Mouse (Mus musculus) 3T3-L1 (cell line): ENCODE results near the gene Gm20388.

ENCODE experiments used
- DNase-seq: peaks from one replicate; pipeline ENCODE4 v3.0.0-alpha.2; 2015; ENCODE audit warnings: low read depth, low spot score

The Gm20388 gene

DNA sequence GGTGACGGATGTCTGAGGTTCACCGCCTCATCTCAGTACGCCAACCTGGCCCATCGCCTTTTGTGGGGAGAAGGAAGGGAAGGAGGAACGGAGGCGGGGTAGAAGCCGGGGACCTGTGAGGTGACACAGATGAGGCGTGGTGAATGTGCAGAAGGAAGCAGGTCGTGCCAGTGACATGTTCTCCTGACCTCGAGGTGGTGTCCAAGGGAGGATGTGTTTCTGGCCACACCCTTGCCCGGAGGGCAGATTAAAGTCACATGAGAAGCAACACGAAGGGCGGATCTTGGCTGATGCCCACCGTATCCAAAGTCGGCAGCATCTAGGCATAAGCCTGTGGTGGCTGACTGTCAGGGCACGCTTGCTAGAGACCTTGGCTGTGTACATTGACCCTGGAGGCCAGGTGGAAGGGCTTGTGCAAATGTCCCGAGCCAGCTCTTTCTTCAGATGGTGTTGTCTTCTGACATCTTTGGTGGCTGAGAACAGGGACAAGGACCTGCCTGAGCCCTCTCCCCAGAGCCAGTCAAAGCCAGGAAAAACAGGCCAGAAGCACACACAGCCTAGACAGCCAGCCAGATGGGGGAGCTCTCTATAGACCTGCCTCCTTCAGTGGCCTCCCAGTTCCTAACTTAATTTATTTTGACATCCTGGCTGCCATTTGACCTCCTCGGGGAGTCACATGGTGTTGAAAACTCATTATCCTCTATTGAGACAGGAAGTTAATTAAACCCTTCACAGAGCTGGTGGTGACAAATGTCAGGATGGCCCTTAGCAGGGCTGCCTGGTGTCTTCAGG is 2366.8 kb downstream of the Gm20388 start:
- DNase-seq, result no peak

GRCm38 (mm10) chr8:122280156-122280555 is 2369.5 kb downstream of the Gm20388 start:
- DNase-seq, result peak; percentile 43

DNA sequence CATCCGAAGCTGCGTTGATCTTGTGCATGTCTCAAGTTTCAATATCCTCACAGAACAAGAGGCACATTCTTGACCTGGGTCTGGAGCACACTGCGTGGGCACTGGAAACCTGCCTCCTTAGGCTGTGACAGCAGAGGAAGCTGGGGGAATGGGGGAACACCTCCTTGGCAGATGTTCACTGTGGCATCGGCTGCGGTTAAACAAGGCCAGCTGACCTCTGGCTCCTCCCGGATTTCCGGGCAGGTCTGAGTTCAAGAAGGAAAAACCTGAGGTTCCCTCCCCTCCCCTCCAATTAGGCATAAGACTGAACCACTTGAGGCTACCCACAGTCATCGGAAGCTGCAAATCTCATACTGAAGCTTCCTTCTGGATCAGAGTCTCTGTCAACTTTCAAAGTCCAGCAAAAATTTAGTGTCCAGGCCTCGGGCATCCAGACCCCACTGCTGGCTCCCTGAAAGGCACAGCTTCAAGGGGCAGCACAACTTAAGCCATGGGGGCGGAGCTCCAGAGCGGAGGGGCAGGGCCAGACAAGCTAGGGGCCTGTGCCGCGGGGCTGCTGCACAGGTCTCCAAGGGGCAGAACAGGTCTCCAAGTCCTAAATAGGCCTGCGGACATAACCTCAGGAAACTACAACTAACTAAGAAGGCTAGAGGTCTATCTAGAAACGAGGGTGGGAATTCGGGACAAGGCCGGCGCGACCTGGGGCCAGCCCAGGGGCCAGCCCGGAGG is 2370.1 kb downstream of the Gm20388 start:
- DNase-seq, result peak; percentile 74

- peak; percentile 98 for DNase-seq
Measured at GRCm38 (mm10) chr8:122281317-122282034, 2370.8 kb downstream of the Gm20388 start.

DNA sequence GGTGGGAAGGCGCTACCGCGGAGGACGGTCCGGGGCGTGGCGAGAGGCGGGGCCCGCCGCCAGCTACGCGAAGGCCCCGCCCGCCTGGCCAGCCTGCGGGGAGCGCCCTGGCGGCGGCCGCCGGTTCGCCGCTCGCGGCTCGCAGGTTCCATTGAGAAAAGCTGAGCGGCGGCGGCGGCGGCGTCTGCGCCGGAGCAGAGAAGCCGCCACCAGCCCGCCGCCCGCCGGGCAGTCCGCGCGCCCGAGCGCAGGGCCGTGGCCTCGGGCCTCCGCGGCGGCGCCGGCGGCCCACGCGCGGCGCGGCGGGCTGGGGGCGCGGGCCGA is 2371.4 kb downstream of the Gm20388 start, which contains the start of gene Zfpm1:
Gene Zfpm1 (plus strand): TSS at position 107 of the 324 bp plus-strand sequence.
- no peak for DNase-seq

DNA sequence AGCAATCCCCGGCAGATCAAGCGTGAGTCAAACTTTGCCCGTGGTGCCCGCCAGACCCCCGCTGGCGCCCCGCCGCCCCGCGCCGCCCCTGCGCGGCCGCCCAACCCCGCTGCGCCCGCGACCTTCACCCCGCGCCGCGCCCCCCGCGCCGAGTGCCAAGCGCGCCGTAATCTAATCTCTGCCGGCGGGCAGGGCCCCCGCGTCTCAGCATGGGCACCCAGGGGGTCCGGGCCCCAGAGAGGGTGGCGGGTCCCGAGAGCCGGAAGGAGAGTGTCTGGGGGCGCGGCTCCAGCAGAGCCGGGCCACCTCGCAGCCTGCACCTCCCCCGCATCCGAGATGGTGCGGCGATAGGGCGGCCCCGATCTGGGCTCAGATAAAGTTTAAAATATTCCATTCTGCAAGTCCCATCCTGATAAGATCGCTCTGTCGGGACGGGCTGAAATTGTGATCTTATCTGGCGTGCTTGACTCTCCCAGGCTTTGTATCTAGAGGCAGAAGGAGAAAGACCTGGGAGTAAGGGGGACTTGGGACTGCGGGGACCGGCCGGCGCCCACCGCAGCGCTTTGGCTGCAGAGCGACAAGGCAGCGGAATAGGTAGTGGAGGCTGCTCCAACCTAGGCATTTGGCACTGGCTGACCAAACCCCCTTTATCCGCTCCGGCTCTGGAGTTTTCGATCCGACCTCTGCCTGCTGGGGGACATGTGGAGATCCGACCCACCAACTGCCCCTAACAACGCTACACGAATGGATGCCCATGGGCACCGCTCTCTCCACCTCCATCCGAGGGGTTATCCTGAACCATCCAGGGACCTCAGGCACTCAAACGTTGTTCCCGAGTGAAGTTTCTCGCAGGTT is 2372.1 kb downstream of the Gm20388 start:
- DNase-seq, result peak; percentile 40

DNA sequence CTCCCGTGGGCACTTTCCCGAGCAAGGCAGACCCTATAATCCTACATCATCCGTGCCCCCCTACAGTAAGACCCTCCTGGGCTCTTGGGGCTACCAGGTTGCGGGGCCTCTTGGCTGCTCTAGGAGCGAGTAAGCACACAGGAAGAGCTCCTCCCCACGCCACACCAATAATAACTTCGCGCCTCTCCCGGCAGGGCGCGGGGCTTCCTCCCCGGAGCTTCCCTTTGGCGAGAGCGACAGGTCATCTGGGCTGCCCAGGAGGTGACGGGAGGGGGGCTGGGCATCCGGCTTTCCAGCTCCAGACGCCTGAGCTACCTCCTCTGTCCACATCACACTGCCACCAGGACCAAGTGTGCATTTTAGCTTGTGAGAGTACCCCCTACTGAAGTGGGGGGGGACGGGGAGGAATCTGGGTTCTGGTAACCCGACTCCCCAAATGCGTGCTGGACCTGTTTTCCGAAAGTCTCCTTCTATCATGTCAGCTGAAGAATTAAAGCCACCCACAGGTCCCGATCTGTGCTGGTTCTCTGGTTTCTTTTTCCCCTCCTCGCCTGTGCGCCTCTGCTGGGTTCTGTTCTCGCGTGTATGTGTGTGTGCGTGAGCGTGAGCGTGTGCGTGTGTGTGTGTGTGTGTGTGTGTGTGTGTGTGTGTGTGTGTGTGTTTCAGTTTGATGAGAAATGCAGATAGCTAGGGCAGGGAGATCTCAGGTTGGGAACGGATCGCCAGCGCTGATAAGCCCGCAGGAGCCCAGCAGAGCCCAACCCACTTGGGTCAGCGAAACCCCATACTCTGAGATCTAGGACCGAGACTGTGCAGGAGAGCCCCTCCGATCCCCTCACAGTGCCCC is 2372.9 kb downstream of the Gm20388 start:
- peak; percentile 58 for DNase-seq

GRCm38 (mm10) chr8:122284203-122284658 is 2373.6 kb downstream of the Gm20388 start:
- DNase-seq, result no peak

GRCm38 (mm10) chr8:122284659-122285261 is 2374.1 kb downstream of the Gm20388 start:
- DNase-seq, result peak; percentile 35

DNA sequence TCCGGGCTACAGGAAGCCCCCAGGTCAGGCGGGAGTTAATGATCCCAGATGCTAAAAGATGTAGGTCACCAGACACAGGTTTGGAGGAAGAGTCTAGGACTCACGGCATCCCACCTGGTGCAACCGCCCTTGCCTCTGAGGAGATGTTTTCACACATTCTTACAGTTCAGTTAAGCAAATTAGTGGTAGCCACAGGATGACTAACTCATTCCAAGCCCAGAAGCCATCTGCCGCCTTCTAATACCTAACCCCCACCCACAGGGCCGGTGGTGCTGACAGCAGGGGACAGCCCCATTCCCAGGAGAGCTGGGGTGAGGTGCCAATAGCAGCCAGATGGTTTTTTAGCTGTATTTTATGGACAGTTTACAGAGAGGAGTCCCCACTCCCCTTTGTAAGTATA is 2375.1 kb downstream of the Gm20388 start:
- peak; percentile 70 for DNase-seq

DNA sequence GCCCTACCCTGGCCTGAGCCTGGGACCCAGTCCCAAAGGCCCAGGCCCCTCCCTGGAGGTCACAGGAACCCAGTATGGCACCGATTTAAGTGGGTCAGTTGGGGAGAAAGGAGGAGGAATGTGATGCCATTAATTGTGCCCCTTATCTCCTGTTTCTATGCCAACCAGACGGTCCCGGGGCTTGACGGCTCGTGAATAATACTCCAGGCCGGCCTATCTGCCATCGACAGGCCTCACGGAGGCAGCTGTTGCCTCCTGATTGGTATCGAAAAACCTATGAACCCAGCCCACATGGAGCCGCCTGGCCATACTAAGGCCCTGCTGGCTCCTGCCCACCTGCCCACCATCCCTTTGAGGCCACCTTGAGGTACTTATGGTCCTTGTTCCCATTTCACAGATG is 2376.3 kb downstream of the Gm20388 start:
- DNase-seq, result no peak

GRCm38 (mm10) chr8:122287742-122288141 is 2377.1 kb downstream of the Gm20388 start:
- DNase-seq, result no peak

DNA sequence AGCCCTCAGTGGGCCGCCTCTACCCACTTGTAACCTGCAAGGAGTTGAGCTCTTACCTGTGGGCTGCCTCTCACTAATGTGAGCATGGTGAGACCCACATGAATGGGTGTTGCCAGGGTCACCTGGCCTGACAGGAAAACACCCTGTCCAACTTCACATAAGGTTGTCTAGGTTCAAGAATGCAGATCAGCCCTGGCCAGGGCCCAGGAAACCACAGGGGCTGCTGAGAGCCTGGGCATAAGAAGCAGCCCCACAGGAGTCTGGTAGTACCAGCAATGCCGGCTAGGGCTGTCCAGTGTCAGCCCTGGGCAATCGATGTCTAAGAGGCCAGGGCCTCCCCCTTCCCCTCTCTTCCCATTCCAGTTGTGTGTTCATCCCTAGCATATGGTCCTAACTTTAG is 2377.7 kb downstream of the Gm20388 start:
- no peak for DNase-seq

- no peak for DNase-seq
Measured at GRCm38 (mm10) chr8:122291075-122291474, 2380.4 kb downstream of the Gm20388 start.

- no peak for DNase-seq
Measured at GRCm38 (mm10) chr8:122291549-122291948, 2380.9 kb downstream of the Gm20388 start.

DNA sequence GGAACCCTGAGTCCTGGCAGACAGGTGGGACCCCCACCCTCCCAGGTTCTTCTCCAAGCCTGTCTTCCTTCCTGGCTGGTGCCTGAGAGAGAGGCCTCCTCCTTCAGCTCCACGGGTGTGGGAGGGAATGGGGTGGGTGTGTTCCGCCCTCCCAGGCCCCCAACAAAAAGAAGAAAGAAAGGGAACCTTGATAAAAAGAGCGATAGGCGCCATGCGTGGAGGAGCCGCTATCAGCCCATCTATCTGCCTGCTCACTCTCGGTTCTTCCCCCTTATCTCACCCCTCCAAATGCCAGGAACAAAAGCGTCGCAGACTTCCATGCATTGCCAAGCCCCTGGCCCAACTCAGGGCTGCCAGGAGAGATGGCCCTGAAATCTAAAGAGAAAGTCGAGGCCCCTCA is 2382.8 kb downstream of the Gm20388 start:
- DNase-seq, result no peak

- peak; percentile 93 for DNase-seq
Measured at GRCm38 (mm10) chr8:122294273-122294683, 2383.6 kb downstream of the Gm20388 start.

DNA sequence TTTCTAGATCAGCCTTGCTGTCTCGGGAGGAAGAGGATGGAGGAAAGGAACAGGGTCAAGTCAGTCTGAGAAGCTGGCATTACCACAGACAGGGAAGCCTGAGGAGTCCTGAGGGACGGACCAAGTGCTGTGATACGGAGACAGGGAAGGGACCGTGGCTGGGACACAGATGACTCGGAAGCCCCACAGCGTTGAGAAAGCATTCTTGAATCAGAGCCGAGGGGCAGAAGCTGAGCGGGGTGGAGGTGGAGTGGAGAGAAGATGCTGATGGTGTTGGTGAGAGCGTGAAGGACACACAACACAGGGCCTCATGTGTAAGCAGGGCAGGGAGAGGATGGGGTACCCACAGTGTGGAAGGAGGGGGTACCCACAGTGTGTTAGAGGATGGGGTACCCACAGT is 2384.7 kb downstream of the Gm20388 start:
- peak; percentile 57 for DNase-seq

DNA sequence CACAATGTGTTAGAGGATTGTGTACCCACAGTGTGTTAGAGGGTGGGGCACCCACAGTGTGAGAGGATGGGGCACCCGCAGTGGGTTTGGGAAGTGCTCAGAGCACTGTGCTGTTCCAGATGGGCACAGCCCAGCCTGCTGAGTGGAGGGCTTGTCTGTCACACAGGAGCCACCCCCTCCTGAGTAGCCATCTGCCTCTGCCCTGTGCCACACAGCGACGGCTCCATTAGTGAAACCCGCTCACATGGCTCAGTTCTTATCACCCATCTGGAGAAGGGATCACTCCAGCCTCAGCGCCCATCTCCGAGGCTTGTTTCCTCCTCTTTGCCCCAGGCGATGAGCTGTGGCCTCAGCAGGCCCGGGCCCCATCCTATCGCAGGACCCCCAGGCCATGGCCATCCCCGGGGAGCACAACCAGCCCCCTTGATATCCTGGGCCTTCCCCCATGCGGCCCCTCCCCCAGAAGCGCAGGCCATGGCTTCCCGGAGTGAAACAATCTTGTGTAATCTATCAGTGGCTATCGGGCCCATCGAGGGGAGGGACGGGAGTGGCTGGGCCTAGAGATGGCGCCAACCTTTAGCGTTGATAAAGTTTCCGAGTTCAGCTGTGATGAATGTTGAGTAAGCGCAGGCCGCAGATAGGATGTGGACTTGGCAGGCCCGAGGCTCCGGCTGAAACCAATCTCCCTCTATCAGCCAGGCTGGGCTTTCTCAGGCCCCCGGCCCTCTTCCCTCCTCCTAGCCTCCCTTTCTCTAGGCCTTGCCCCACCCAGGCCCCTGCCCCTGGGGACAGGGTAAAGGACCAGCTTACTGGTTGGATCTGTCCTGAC is 2385.7 kb downstream of the Gm20388 start:
- peak; percentile 71 for DNase-seq
